Mouse (Mus musculus): ENCODE measurements around the gene Gjc1. TPM values are rescaled to one million over a fixed set of nuclear protein-coding genes. Genes with fewer than 3 reads are reported as not detected.

The Gjc1 gene
- polyA plus RNA-seq, 1 experiment from 2014 or later = 33.9 TPM

GRCm38 (mm10) chr11:102794157-102794556, 25.3 kb downstream of the Gjc1 start:
- DNase-seq = no peak
- Histone ChIP-seq H3K9me3 (ENCODE audit: control insufficient read depth, low read length) (no peaks in the 10 kb centered on the region), H3K4me3 (replicated peaks; ENCODE audit: low read depth, low read length) (no peak overlapping the region), H3K9ac (replicated peaks; ENCODE audit: low read length) (no peak overlapping the region), H3K4me1 (ENCODE audit: control insufficient read depth, insufficient read depth, low read length) (no peaks in the 10 kb centered on the region), H3K4me2 (ENCODE audit: low read length) (no peak overlapping the region), H3K36me3 (ENCODE audit: control insufficient read depth, insufficient read depth, low read length) (peaks cover 10% of the 10 kb centered on the region; the same call in 1 of the 2 replicates), H3K27me3 (ENCODE audit: control insufficient read depth, insufficient read depth, low read length) (no peaks in the 10 kb centered on the region), H3K27ac (replicated peaks; ENCODE audit: low read depth, low read length) (no peak overlapping the region)
- WGBS = 51% methylated on average over 8 of the region's 8 CpGs
- no peak for ATAC-seq (ENCODE audit: low FRiP score, low TSS enrichment)

- no peaks in the 10 kb centered on the region for H3K9me3 ChIP-seq (ENCODE audit: control insufficient read depth, low read length)
- H3K27me3 ChIP-seq (ENCODE audit: control insufficient read depth, insufficient read depth, low read length) = no peaks in the 10 kb centered on the region
- DNase-seq = no peak
- no peak overlapping the region for H3K27ac ChIP-seq (replicated peaks; ENCODE audit: low read depth, low read length)
- ATAC-seq (ENCODE audit: low FRiP score, low TSS enrichment) = no peak
- H3K36me3 ChIP-seq (ENCODE audit: control insufficient read depth, insufficient read depth, low read length) = 0 out of 2 replicates have a peak, but pooled peaks cover 3% of the 10 kb centered on the region
- no peak overlapping the region for H3K4me3 ChIP-seq (replicated peaks; ENCODE audit: low read depth, low read length)
- H3K4me2 ChIP-seq (ENCODE audit: low read length) = no peak overlapping the region
- 69% methylated on average over 14 of the region's 14 CpGs for WGBS
- no peaks in the 10 kb centered on the region for H3K4me1 ChIP-seq (ENCODE audit: control insufficient read depth, insufficient read depth, low read length)
- H3K9ac ChIP-seq (replicated peaks; ENCODE audit: low read length) = no peak overlapping the region
Observed at GRCm38 (mm10) chr11:102791682-102792445, 27.6 kb downstream of the Gjc1 start.

GRCm38 (mm10) chr11:102787688-102788177, 31.8 kb downstream of the Gjc1 start:
- Histone ChIP-seq H3K4me2 (ENCODE audit: low read length) (no peak overlapping the region), H3K27me3 (ENCODE audit: control insufficient read depth, insufficient read depth, low read length) (no peaks in the 10 kb centered on the region), H3K27ac (replicated peaks; ENCODE audit: low read depth, low read length) (no peak overlapping the region), H3K4me1 (ENCODE audit: control insufficient read depth, insufficient read depth, low read length) (no peaks in the 10 kb centered on the region), H3K9me3 (ENCODE audit: control insufficient read depth, low read length) (no peaks in the 10 kb centered on the region), H3K36me3 (ENCODE audit: control insufficient read depth, insufficient read depth, low read length) (no peaks in the 10 kb centered on the region), H3K4me3 (replicated peaks; ENCODE audit: low read depth, low read length) (no peak overlapping the region), H3K9ac (replicated peaks; ENCODE audit: low read length) (no peak overlapping the region)
- ATAC-seq (ENCODE audit: low FRiP score, low TSS enrichment) (no peak), DNase-seq (no peak)
- 81% methylated on average over 5 of the region's 5 CpGs for WGBS

- Histone ChIP-seq H3K27ac (replicated peaks; ENCODE audit: low read depth, low read length) (no peak overlapping the region), H3K4me2 (ENCODE audit: low read length) (no peak overlapping the region), H3K36me3 (ENCODE audit: control insufficient read depth, insufficient read depth, low read length) (no peaks in the 10 kb centered on the region), H3K27me3 (ENCODE audit: control insufficient read depth, insufficient read depth, low read length) (no peaks in the 10 kb centered on the region), H3K9ac (replicated peaks; ENCODE audit: low read length) (no peak overlapping the region), H3K9me3 (ENCODE audit: control insufficient read depth, low read length) (no peaks in the 10 kb centered on the region), H3K4me1 (ENCODE audit: control insufficient read depth, insufficient read depth, low read length) (no peaks in the 10 kb centered on the region), H3K4me3 (replicated peaks; ENCODE audit: low read depth, low read length) (no peak overlapping the region)
- 72% methylated on average over 7 of the region's 7 CpGs for WGBS
- no peak for DNase-seq
- ATAC-seq (ENCODE audit: low FRiP score, low TSS enrichment) = no peak
Observed at GRCm38 (mm10) chr11:102783443-102783842, 36.1 kb downstream of the Gjc1 start.

GRCm38 (mm10) chr11:102781523-102781922, 38.0 kb downstream of the Gjc1 start:
- Histone ChIP-seq H3K4me2 (ENCODE audit: low read length) (no peak overlapping the region), H3K9me3 (ENCODE audit: control insufficient read depth, low read length) (no peaks in the 10 kb centered on the region), H3K27ac (replicated peaks; ENCODE audit: low read depth, low read length) (no peak overlapping the region), H3K27me3 (ENCODE audit: control insufficient read depth, insufficient read depth, low read length) (no peaks in the 10 kb centered on the region), H3K36me3 (ENCODE audit: control insufficient read depth, insufficient read depth, low read length) (peaks cover 17% of the 10 kb centered on the region), H3K4me1 (ENCODE audit: control insufficient read depth, insufficient read depth, low read length) (peaks cover 5% of the 10 kb centered on the region; the same call in 1 of the 2 replicates), H3K9ac (replicated peaks; ENCODE audit: low read length) (no peak overlapping the region), H3K4me3 (replicated peaks; ENCODE audit: low read depth, low read length) (no peak overlapping the region)
- no peak for DNase-seq
- WGBS = 84% methylated on average over 4 of the region's 4 CpGs
- ATAC-seq (ENCODE audit: low FRiP score, low TSS enrichment) = no peak

GRCm38 (mm10) chr11:102780986-102781351, 38.5 kb downstream of the Gjc1 start:
- Histone ChIP-seq H3K36me3 (ENCODE audit: control insufficient read depth, insufficient read depth, low read length) (peaks cover 23% of the 10 kb centered on the region), H3K27ac (replicated peaks; ENCODE audit: low read depth, low read length) (no peak overlapping the region)
- 74% methylated on average over 10 of the region's 10 CpGs for WGBS

GRCm38 (mm10) chr11:102780271-102780985, 39.1 kb downstream of the Gjc1 start:
- Histone ChIP-seq H3K4me3 (replicated peaks; ENCODE audit: low read depth, low read length) (no peak overlapping the region), H3K4me1 (ENCODE audit: control insufficient read depth, insufficient read depth, low read length) (peaks cover 6% of the 10 kb centered on the region; the same call in 1 of the 2 replicates), H3K36me3 (ENCODE audit: control insufficient read depth, insufficient read depth, low read length) (peaks cover 25% of the 10 kb centered on the region), H3K27me3 (ENCODE audit: control insufficient read depth, insufficient read depth, low read length) (no peaks in the 10 kb centered on the region), H3K9me3 (ENCODE audit: control insufficient read depth, low read length) (no peaks in the 10 kb centered on the region), H3K4me2 (ENCODE audit: low read length) (no peak overlapping the region), H3K9ac (replicated peaks; ENCODE audit: low read length) (no peak overlapping the region), H3K27ac (replicated peaks; ENCODE audit: low read depth, low read length) (no peak overlapping the region)
- ATAC-seq (ENCODE audit: low FRiP score, low TSS enrichment) (no peak), DNase-seq (no peak)
- WGBS = 53% methylated on average over 11 of the region's 11 CpGs

More at GRCm38 (mm10) chr11:102780986-102781351, 38.5 kb downstream of the Gjc1 start:
- no peaks in the 10 kb centered on the region for H3K9me3 ChIP-seq (ENCODE audit: control insufficient read depth, low read length)
- no peak overlapping the region for H3K4me3 ChIP-seq (replicated peaks; ENCODE audit: low read depth, low read length)
- DNase-seq = no peak
- H3K4me2 ChIP-seq (ENCODE audit: low read length) = no peak overlapping the region
- H3K4me1 ChIP-seq (ENCODE audit: control insufficient read depth, insufficient read depth, low read length) = peaks cover 5% of the 10 kb centered on the region; the same call in 1 of the 2 replicates
- no peak overlapping the region for H3K9ac ChIP-seq (replicated peaks; ENCODE audit: low read length)
- H3K27me3 ChIP-seq (ENCODE audit: control insufficient read depth, insufficient read depth, low read length) = no peaks in the 10 kb centered on the region
- ATAC-seq (ENCODE audit: low FRiP score, low TSS enrichment) = no peak

- Histone ChIP-seq H3K36me3 (ENCODE audit: control insufficient read depth, insufficient read depth, low read length) (peaks cover 25% of the 10 kb centered on the region), H3K9me3 (ENCODE audit: control insufficient read depth, low read length) (no peaks in the 10 kb centered on the region), H3K27ac (replicated peaks; ENCODE audit: low read depth, low read length) (no peak overlapping the region), H3K4me2 (ENCODE audit: low read length) (no peak overlapping the region), H3K27me3 (ENCODE audit: control insufficient read depth, insufficient read depth, low read length) (no peaks in the 10 kb centered on the region), H3K4me3 (replicated peaks; ENCODE audit: low read depth, low read length) (no peak overlapping the region), H3K4me1 (ENCODE audit: control insufficient read depth, insufficient read depth, low read length) (peaks cover 12% of the 10 kb centered on the region; the same call in 1 of the 2 replicates), H3K9ac (replicated peaks; ENCODE audit: low read length) (no peak overlapping the region)
- 86% methylated on average over 7 of the region's 7 CpGs for WGBS
- ATAC-seq (ENCODE audit: low FRiP score, low TSS enrichment) = no peak
- no peak for DNase-seq
Observed at GRCm38 (mm10) chr11:102779824-102780223, 39.7 kb downstream of the Gjc1 start.

All from midbrain, embryonic 14.5 days (tissue).